Mouse (Mus musculus) limb, embryonic 12.5 days (tissue): ENCODE measurements around the gene Pafah2. TPM values are rescaled to one million over a fixed set of nuclear protein-coding genes. Genes with fewer than 3 reads are reported as not detected.

Experiments used
- ATAC-seq: fragments of 200-750 bp; cut with Nextera tagmentation; 2 replicates; pipeline ENCODE4 v1.8.0; 2017; ENCODE audit warnings: low read depth, moderate TSS enrichment; ENCODE audit not compliant: insufficient number of reproducible peaks, insufficient read depth, low FRiP score, low TSS enrichment
- H3K27ac ChIP-seq: fragments of 300-500 bp; sonication (generic); 2 replicates; pipeline ENCODE4 v1.5.1; 2016; ENCODE audit warnings: mild to moderate bottlenecking, moderate library complexity
- H3K27me3 ChIP-seq: fragments of 300-500 bp; sonication (generic); 2 replicates; pipeline ENCODE4 v1.6.1; 2016; ENCODE audit warnings: mild to moderate bottlenecking, moderate library complexity
- H3K36me3 ChIP-seq: fragments of 300-500 bp; sonication (generic); 2 replicates; pipeline ENCODE4 v1.6.1; 2016; ENCODE audit warnings: mild to moderate bottlenecking, moderate library complexity
- H3K4me1 ChIP-seq: fragments of 300-500 bp; sonication (generic); replicated peaks from 2 replicates; pipeline ENCODE4 v1.6.1; 2016
- H3K4me2 ChIP-seq: fragments of 300-500 bp; sonication (generic); 2 replicates; pipeline ENCODE4 v1.6.1; 2016; ENCODE audit warnings: mild to moderate bottlenecking, moderate library complexity
- H3K4me3 ChIP-seq: fragments of 300-500 bp; sonication (generic); replicated peaks from 2 replicates; pipeline ENCODE4 v1.5.1; 2016; ENCODE audit warnings: mild to moderate bottlenecking
- H3K9ac ChIP-seq: fragments of 300-500 bp; sonication (generic); replicated peaks from 2 replicates; pipeline ENCODE4 v1.6.1; 2016; ENCODE audit warnings: mild to moderate bottlenecking, moderate library complexity
- H3K9me3 ChIP-seq: fragments of 300-500 bp; sonication (generic); 2 replicates; pipeline ENCODE4 v1.6.1; 2016; ENCODE audit warnings: mild to moderate bottlenecking, moderate library complexity
- WGBS: fragments of 180-500 bp; shearing (Covaris S2); methylation state at CpG from one replicate; pipeline ENCODE4 v1.1.7; 2016; 5-methylcytosine and 5-hydroxymethylcytosine counted together
- polyA plus RNA-seq: library from polyadenylated mRNA; unstranded; fragments of >200 nt; fragmentation: Nextera tagmentation; extraction: Ambion mirVana; gene quantifications from 2 replicates; pipeline ENCODE4 v1.2.1, GENCODE M21; 2016

Pafah2 gene
- polyA plus RNA-seq: 9.7 and 10.9 TPM in 2 replicates

GRCm38 (mm10) chr4:134395977-134396825 is at the start of gene Pafah2:
TSS of gene Pafah2 (plus strand) at chr4:134396320.
- Histone ChIP-seq H3K9me3 (peaks cover 5% of the 10 kb centered on the region), H3K4me1 (peaks cover 31% of the 10 kb centered on the region), H3K27ac (0 out of 2 replicates have a peak within 1 kb of the TSS, but pooled peaks have one; percentile 26), H3K27me3 (no peaks in the 10 kb centered on the region), H3K9ac (peak within 1 kb of the TSS; percentile 57), H3K4me2 (peak within 1 kb of the TSS; percentile 86), H3K36me3 (no peaks in the 10 kb centered on the region), H3K4me3 (peak within 1 kb of the TSS; percentile 57)
- peak; percentile 97 for ATAC-seq
- under 1% methylated on average over 31 of the region's 31 CpGs for WGBS

DNA sequence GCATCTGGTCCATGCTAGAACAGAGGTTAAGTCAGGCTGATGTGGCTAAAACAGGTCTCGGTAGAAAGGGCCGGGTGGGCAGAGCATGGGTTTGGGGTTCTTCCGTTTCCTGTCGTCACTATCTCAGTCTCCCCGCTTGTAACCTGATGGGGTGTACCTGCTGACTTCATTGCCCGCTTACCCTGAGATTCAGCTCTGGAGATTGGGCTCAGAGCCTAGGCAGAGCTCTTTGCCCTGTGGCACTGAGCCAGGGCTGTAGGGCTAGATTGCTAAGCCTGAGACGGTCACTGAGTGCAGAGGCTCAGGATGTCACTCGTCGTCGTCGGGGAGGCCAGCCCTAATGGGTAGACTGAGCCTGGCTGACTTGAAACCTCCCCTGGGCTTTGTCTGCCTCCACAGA is 48.0 kb upstream of the Pafah2 start:
- Histone ChIP-seq H3K27me3 (peaks cover 47% of the 10 kb centered on the region), H3K9me3 (no peaks in the 10 kb centered on the region), H3K9ac (no peak overlapping the region), H3K4me2 (no peak overlapping the region), H3K4me1 (peaks cover 23% of the 10 kb centered on the region), H3K27ac (no peak overlapping the region), H3K36me3 (no peaks in the 10 kb centered on the region), H3K4me3 (no peak overlapping the region)
- 79% methylated on average over 11 of the region's 11 CpGs for WGBS
- no peak for ATAC-seq

- WGBS: 78% methylated on average over 5 of the region's 5 CpGs
- ATAC-seq: no peak
- no peaks in the 10 kb centered on the region for H3K9me3 ChIP-seq
- H3K27me3 ChIP-seq: peaks cover 42% of the 10 kb centered on the region
- H3K4me2 ChIP-seq: no peak overlapping the region
- H3K9ac ChIP-seq: no peak overlapping the region
- H3K4me1 ChIP-seq: peaks cover 18% of the 10 kb centered on the region
- H3K36me3 ChIP-seq: no peaks in the 10 kb centered on the region
- H3K4me3 ChIP-seq: no peak overlapping the region
- no peak overlapping the region for H3K27ac ChIP-seq
These were observed 47.6 kb upstream of the Pafah2 start for GRCm38 (mm10) chr4:134348545-134348944.

- Histone ChIP-seq H3K27ac (no peak overlapping the region), H3K9me3 (no peaks in the 10 kb centered on the region), H3K4me1 (peaks cover 14% of the 10 kb centered on the region), H3K4me3 (no peak overlapping the region), H3K27me3 (peaks cover 31% of the 10 kb centered on the region), H3K4me2 (no peak overlapping the region), H3K9ac (no peak overlapping the region), H3K36me3 (no peaks in the 10 kb centered on the region)
- 90% methylated on average over 7 of the region's 7 CpGs for WGBS
- ATAC-seq: no peak
These were observed 46.3 kb upstream of the Pafah2 start for GRCm38 (mm10) chr4:134349829-134350228.

DNA sequence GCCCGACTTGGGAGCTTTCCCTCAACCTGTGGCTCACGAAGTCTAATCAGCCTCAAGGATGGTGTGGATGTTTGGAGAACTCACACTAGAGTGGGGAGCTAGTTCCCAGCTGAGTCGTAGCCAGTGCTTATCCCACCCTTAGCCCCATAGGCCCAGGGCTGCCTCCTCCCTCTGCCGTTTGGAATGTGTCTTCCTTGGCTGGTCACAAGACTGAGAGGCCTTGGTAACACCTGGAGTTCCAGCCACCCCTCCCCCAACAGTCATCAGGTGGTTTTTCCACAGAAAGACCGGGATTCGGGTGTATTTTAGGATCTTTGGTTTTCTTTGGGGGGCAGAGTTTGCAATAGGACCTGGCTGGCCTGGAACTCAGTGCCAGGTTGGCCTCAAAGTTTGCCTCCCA is 45.5 kb upstream of the Pafah2 start:
- no peaks in the 10 kb centered on the region for H3K9me3 ChIP-seq
- no peak for ATAC-seq
- H3K27ac ChIP-seq: no peak overlapping the region
- peaks cover 24% of the 10 kb centered on the region for H3K27me3 ChIP-seq
- H3K4me2 ChIP-seq: no peak overlapping the region
- no peak overlapping the region for H3K9ac ChIP-seq
- H3K4me1 ChIP-seq: peaks cover 16% of the 10 kb centered on the region
- no peaks in the 10 kb centered on the region for H3K36me3 ChIP-seq
- 88% methylated on average over 6 of the region's 6 CpGs for WGBS
- H3K4me3 ChIP-seq: no peak overlapping the region

- H3K4me2 ChIP-seq: no peak overlapping the region
- peaks cover 15% of the 10 kb centered on the region for H3K27me3 ChIP-seq
- no peak overlapping the region for H3K9ac ChIP-seq
- no peak for ATAC-seq
- no peaks in the 10 kb centered on the region for H3K36me3 ChIP-seq
- no peak overlapping the region for H3K4me3 ChIP-seq
- peaks cover 26% of the 10 kb centered on the region for H3K4me1 ChIP-seq
- no peaks in the 10 kb centered on the region for H3K9me3 ChIP-seq
- 51% methylated on average over 18 of the region's 18 CpGs for WGBS
- H3K27ac ChIP-seq: no peak overlapping the region
These were observed 44.5 kb upstream of the Pafah2 start for GRCm38 (mm10) chr4:134351329-134352260.

- no peak for ATAC-seq
These were observed 43.8 kb upstream of the Pafah2 start for GRCm38 (mm10) chr4:134352261-134352707.

DNA sequence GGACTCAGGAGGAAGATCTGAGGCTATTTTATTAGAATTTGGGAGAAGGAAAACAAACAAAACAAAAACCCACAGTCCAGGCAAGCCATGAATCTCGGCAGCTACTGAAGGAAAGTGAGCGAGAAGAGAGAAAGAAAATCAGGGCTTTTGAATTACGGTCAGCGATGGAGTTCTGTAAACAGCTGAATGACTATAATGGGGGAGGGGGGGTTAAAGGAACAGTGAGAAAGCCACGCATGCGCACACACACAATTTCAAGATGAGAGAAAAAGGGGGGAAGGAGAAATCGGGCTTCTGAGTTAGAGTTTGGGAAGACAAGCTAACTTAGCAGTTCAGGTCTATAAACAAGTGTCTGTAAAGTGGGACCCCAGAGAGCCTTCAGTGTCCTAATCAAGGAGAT is 43.2 kb upstream of the Pafah2 start:
- ATAC-seq: no peak
- WGBS: 76% methylated on average over 7 of the region's 7 CpGs

More at GRCm38 (mm10) chr4:134352261-134352707, 43.8 kb upstream of the Pafah2 start:
- Histone ChIP-seq H3K36me3 (no peaks in the 10 kb centered on the region), H3K27me3 (peaks cover 10% of the 10 kb centered on the region), H3K4me2 (no peak overlapping the region), H3K9ac (no peak overlapping the region), H3K9me3 (no peaks in the 10 kb centered on the region), H3K27ac (no peak overlapping the region), H3K4me3 (no peak overlapping the region), H3K4me1 (peaks cover 29% of the 10 kb centered on the region)
- WGBS: 74% methylated on average over 12 of the region's 12 CpGs

GRCm38 (mm10) chr4:134353527-134354409 is 42.4 kb upstream of the Pafah2 start:
- no peak overlapping the region for H3K27ac ChIP-seq
- no peak overlapping the region for H3K9ac ChIP-seq
- peaks cover 34% of the 10 kb centered on the region for H3K4me1 ChIP-seq
- no peaks in the 10 kb centered on the region for H3K36me3 ChIP-seq
- no peak overlapping the region for H3K4me3 ChIP-seq
- 77% methylated on average over 5 of the region's 5 CpGs for WGBS
- H3K9me3 ChIP-seq: no peaks in the 10 kb centered on the region
- H3K4me2 ChIP-seq: no peak overlapping the region
- ATAC-seq: no peak
- H3K27me3 ChIP-seq: peaks cover 17% of the 10 kb centered on the region

More for the DNA sequence above, 43.2 kb upstream of the Pafah2 start:
- Histone ChIP-seq H3K9ac (no peak overlapping the region), H3K4me3 (no peak overlapping the region), H3K9me3 (no peaks in the 10 kb centered on the region), H3K27me3 (peaks cover 14% of the 10 kb centered on the region), H3K27ac (no peak overlapping the region), H3K4me2 (no peak overlapping the region), H3K4me1 (peaks cover 34% of the 10 kb centered on the region), H3K36me3 (no peaks in the 10 kb centered on the region)

DNA sequence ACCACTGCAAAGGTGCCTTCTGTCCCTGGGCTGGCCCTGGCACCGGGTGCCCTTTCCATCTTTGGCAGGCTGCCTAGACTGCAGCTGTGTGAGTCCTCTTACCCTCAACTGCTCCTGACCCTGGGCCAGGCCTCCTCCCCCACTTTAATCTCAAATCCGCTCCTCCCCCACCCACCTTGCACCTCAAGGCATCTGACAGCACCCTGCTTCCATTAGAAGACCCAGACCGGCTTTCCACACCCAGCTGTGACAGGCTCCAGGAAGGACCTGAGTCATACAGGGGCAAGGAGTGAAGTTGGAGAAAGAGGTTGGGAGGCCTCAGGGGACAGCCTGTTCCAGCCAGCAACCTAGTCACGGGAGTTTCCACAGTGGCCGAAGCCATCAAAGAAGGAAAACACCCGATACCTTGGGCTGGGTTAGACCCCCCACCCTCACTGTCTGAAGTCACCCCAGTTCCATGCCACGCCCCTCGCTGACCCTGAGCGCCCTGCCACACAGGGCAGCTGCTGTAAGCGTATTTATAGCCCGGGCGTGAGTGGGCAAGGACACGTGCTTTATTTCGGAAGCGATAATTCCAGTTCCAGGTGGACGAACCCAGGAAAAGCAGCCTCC is 40.2 kb upstream of the Pafah2 start:
- Histone ChIP-seq H3K9me3 (no peaks in the 10 kb centered on the region), H3K27ac (no peak overlapping the region), H3K27me3 (peaks cover 21% of the 10 kb centered on the region), H3K9ac (no peak overlapping the region; the same call in 1 of the 2 replicates), H3K4me2 (no peak overlapping the region), H3K36me3 (no peaks in the 10 kb centered on the region), H3K4me3 (no peak overlapping the region), H3K4me1 (peaks cover 37% of the 10 kb centered on the region)
- no peak for ATAC-seq
- 37% methylated on average over 16 of the region's 16 CpGs for WGBS
